Mouse (Mus musculus) kidney, embryonic 14.5 days (tissue): ENCODE data around the gene Slc6a19. TPM values are rescaled to one million over a fixed set of nuclear protein-coding genes. Genes with fewer than 3 reads are reported as not detected.
"Not testable (repeated sequence)": the region's sequence is repeated elsewhere in the genome, so short reads cannot be mapped to it uniquely, and the experiment has no call there.

ENCODE experiments used
- ATAC-seq: fragments of 200-750 bp; cut with Nextera tagmentation; 2 replicates; pipeline ENCODE4 v1.8.0; 2017; ENCODE audit warnings: moderate number of reproducible peaks, mild to moderate bottlenecking, moderate TSS enrichment, moderate library complexity; ENCODE audit not compliant: low FRiP score, low TSS enrichment
- H3K27ac ChIP-seq: fragments of 300-500 bp; sonication (generic); 2 replicates; pipeline ENCODE4 v1.5.1; 2014; ENCODE audit warnings: low read depth, mild to moderate bottlenecking, low read length, moderate library complexity, mixed read lengths
- H3K27me3 ChIP-seq: fragments of 300-500 bp; sonication (generic); 2 replicates; pipeline ENCODE4 v1.6.1; 2014; ENCODE audit warnings: mild to moderate bottlenecking, low read length; ENCODE audit not compliant: control insufficient read depth, insufficient read depth
- H3K36me3 ChIP-seq: fragments of 300-500 bp; sonication (generic); 2 replicates; pipeline ENCODE4 v1.6.1; 2014; ENCODE audit warnings: low read length, mixed read lengths; ENCODE audit not compliant: control insufficient read depth, insufficient read depth
- H3K4me1 ChIP-seq: fragments of 300-500 bp; sonication (generic); 2 replicates; pipeline ENCODE4 v1.6.1; 2014; ENCODE audit warnings: low read length, mixed read lengths; ENCODE audit not compliant: control insufficient read depth, insufficient read depth
- H3K4me2 ChIP-seq: fragments of 300-500 bp; sonication (generic); replicated peaks from 2 replicates; pipeline ENCODE4 v1.6.1; 2014; ENCODE audit warnings: low read depth, mild to moderate bottlenecking, low read length
- H3K4me3 ChIP-seq: fragments of 300-500 bp; sonication (generic); 2 replicates; pipeline ENCODE4 v1.5.1; 2014; ENCODE audit warnings: mild to moderate bottlenecking, low read length
- H3K9ac ChIP-seq: fragments of 300-500 bp; sonication (generic); 2 replicates; pipeline ENCODE4 v1.6.1; 2014; ENCODE audit warnings: low read depth, mild to moderate bottlenecking, low read length, moderate library complexity
- H3K9me3 ChIP-seq: fragments of 300-500 bp; sonication (generic); 2 replicates; pipeline ENCODE4 v1.6.1; 2016; ENCODE audit warnings: low read length; ENCODE audit not compliant: control insufficient read depth
- WGBS: fragments of 180-500 bp; shearing (Covaris S2); extraction: QIAGEN DNeasy Blood & Tissue Kit; methylation state at CpG from one replicate; pipeline ENCODE4 v1.1.7; 2014; 5-methylcytosine and 5-hydroxymethylcytosine counted together
- polyA plus RNA-seq: library from polyadenylated mRNA; unstranded; fragments of >200 nt; fragmentation: Nextera tagmentation; extraction: Ambion mirVana; gene quantifications from 2 replicates; pipeline ENCODE4 v1.2.1, GENCODE M21; 2014

The Slc6a19 gene
- polyA plus RNA-seq, 1 experiment from 2014 or later, result 0.92 TPM

DNA sequence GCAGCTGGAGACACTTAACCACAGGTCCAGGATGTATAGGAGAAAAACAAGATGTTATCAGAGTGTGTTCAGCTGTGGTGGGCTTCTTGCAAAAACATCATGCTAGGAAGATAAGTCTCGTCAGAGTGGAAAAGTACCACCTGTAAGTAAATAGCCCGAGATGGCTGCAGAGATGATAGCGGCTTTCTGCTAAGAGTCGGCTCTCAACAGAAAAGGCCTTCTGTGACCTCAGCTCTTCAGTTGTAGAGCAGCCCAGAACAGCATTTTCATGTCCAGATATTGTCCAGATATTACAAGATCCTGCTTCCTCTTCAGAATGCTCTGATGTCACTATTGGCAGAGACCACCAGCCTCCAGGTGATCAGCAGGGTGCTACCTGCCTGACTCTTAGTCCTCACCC lies 1.2 kb downstream of the Slc6a19 start:
- not testable (repeated sequence) for ATAC-seq
- WGBS, result 73% methylated on average over 4 of the region's 4 CpGs

DNA sequence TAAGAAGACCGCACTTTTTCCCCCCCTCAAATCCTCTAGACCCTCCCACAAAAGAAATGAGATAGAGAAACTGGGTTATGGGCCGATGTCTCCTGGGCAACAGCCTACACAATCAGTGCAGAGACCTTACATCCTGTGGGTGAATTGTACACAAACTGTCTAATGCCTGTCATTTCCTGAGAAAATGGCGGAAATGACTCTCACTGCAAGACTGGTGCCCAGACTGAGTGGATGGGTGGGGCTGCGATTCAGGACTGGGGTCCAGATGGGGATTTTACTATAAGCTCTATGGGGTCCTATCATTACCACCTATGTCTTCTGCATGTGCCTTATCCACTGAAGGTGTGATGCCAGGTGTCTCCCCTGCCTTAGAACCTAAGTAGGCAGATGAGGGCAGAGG lies 1.9 kb downstream of the Slc6a19 start:
- Histone ChIP-seq H3K36me3 (no peaks in the 10 kb centered on the region), H3K4me1 (no peaks in the 10 kb centered on the region), H3K9me3 (no peaks in the 10 kb centered on the region), H3K4me2 (no peak overlapping the region), H3K27me3 (no peaks in the 10 kb centered on the region), H3K27ac (no peak overlapping the region), H3K4me3 (no peak overlapping the region), H3K9ac (no peak overlapping the region)
- ATAC-seq, result no peak
- WGBS, result 86% methylated on average over 4 of the region's 4 CpGs

More for the DNA sequence above, 1.2 kb downstream of the Slc6a19 start:
- not testable (repeated sequence) for H3K4me2 ChIP-seq, H3K9me3 ChIP-seq, H3K36me3 ChIP-seq, H3K4me3 ChIP-seq, H3K9ac ChIP-seq, H3K27me3 ChIP-seq, H3K27ac ChIP-seq, H3K4me1 ChIP-seq

DNA sequence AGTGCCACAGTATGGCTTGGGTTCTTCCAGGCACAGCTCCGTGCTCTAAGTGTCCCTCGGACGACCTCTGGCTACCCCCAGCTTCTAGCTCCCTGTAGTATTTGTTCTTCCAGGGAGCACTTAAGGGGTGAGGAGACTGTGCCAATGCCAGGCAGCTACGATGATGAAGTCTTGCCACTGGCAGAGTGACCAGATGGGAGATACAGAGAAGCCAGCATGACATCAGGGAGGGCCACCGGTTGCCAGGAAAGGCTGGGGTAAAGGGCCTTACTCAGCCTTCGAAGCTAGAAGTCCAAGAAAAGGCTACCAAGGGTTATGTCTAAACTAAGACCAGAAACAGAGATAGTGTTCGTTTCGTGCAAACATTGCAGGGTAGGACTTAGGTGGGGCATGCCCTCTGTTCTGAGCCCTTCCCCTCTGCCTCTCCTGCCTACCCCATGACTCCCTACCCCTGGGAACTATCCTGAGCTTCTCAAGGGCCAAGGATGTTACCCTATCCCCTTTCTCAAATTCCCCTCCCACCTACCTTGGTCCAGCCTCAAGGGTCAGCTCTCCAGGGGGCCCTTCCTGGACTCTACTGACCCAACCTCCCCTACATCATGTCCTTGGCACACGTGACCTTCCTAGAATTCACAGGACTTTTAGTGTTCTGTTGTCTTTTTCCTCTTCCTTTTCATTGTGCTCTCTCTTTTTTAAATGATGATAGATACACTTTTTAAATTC lies 3.3 kb downstream of the Slc6a19 start:
- no peak for ATAC-seq
- Histone ChIP-seq H3K4me1 (no peaks in the 10 kb centered on the region), H3K9me3 (no peaks in the 10 kb centered on the region), H3K36me3 (no peaks in the 10 kb centered on the region), H3K27me3 (no peaks in the 10 kb centered on the region), H3K27ac (no peak overlapping the region), H3K4me2 (no peak overlapping the region), H3K4me3 (no peak overlapping the region), H3K9ac (no peak overlapping the region)
- 78% methylated on average over 9 of the region's 9 CpGs for WGBS

DNA sequence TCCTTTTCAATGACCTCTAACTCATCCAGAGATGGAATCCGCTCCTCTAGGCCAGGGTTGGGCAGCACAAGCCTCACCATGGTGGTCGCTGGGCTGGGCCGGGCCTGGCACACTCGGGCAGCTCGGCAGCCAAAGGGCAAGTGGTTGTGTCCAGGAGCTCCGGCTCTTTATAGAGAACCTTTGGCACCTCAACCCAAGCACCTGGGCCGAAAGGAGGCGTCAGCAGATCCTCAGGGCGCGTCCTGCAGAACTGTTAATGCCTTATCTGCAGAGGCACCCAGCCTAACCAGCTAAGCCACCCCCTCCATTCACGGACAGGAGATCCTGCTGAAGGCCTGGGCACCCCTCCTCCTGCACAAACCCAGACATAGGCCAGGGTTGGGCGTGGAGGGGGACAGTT lies 4.1 kb downstream of the Slc6a19 start:
- no peak for ATAC-seq
- H3K4me3 ChIP-seq, result no peak overlapping the region
- no peaks in the 10 kb centered on the region for H3K4me1 ChIP-seq
- no peaks in the 10 kb centered on the region for H3K27me3 ChIP-seq
- no peaks in the 10 kb centered on the region for H3K36me3 ChIP-seq
- H3K4me2 ChIP-seq, result no peak overlapping the region
- WGBS, result 90% methylated on average over 12 of the region's 12 CpGs
- H3K27ac ChIP-seq, result no peak overlapping the region
- H3K9ac ChIP-seq, result no peak overlapping the region
- H3K9me3 ChIP-seq, result no peaks in the 10 kb centered on the region

DNA sequence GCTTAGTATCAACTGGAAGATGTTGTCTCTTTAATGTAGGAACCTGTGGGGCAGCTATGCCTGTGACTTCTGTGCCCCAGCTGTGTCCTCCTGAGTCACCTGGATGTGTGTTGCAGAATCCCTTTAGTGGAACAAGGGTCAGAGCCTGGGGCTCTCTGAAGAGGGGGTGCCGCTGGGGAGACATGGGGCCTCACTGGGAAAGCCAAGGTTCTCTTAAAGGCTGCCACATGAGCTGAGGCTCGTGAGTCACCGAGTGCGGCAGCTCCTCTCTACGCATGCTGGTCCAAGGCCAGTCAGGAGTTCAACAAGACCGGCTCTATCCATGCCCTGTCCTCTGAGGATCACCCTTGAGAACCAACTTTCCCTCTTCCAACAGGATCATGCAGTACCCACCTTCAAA lies 5.0 kb downstream of the Slc6a19 start:
- Histone ChIP-seq H3K27ac (no peak overlapping the region), H3K4me3 (no peak overlapping the region), H3K36me3 (no peaks in the 10 kb centered on the region), H3K27me3 (no peaks in the 10 kb centered on the region), H3K9me3 (no peaks in the 10 kb centered on the region), H3K9ac (no peak overlapping the region), H3K4me1 (no peaks in the 10 kb centered on the region), H3K4me2 (no peak overlapping the region)
- WGBS, result 92% methylated on average over 6 of the region's 6 CpGs
- no peak for ATAC-seq

DNA sequence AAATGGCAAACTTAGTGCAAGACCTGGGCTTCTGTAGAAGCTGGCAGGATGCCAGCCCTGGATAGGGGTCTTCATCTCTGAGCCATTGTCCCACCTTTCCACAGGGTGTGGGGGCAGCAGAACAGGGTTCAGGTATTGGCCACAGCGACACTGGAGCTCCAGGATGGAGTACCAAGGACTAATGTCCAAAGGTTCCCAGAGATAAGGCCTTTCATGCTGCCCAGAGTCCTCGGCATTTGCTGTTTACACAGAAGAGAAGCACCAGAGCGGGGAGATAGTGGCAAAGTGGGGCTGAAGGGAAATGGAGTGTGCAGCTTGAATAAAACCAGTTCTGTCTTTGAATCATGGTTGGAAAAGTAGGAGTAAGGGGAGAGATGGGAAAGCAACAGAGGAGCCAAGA lies 8.1 kb downstream of the Slc6a19 start:
- Histone ChIP-seq H3K4me2 (no peak overlapping the region), H3K9ac (no peak overlapping the region), H3K9me3 (no peaks in the 10 kb centered on the region), H3K27me3 (no peaks in the 10 kb centered on the region), H3K27ac (no peak overlapping the region), H3K36me3 (no peaks in the 10 kb centered on the region), H3K4me1 (no peaks in the 10 kb centered on the region), H3K4me3 (no peak overlapping the region)
- WGBS, result 87% methylated on average over 3 of the region's 3 CpGs
- ATAC-seq, result no peak

DNA sequence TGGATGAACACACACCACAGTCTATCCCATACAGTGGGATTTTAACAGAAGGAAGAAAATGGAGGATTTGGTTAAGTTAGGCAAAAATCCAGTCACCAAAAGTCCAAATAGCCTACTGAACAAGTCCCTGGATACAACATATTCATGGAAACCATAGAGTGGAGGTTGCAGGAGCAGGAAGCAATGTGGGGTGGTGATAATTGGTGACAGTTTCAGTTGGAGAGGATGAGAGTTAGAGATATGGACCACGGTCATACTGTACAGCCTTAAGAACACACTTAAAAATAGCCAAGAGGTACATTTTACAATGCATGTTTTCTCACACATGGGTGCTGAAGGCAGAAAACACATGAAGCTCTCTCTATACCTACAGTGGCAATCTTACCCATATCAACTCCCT lies 9.7 kb downstream of the Slc6a19 start:
- no peak overlapping the region for H3K9ac ChIP-seq
- H3K4me2 ChIP-seq, result no peak overlapping the region
- H3K9me3 ChIP-seq, result no peaks in the 10 kb centered on the region
- no peaks in the 10 kb centered on the region for H3K27me3 ChIP-seq
- no peaks in the 10 kb centered on the region for H3K36me3 ChIP-seq
- ATAC-seq, result no peak
- no peaks in the 10 kb centered on the region for H3K4me1 ChIP-seq
- H3K4me3 ChIP-seq, result no peak overlapping the region
- no peak overlapping the region for H3K27ac ChIP-seq
- 83% methylated on average over 1 of the region's 1 CpGs for WGBS

DNA sequence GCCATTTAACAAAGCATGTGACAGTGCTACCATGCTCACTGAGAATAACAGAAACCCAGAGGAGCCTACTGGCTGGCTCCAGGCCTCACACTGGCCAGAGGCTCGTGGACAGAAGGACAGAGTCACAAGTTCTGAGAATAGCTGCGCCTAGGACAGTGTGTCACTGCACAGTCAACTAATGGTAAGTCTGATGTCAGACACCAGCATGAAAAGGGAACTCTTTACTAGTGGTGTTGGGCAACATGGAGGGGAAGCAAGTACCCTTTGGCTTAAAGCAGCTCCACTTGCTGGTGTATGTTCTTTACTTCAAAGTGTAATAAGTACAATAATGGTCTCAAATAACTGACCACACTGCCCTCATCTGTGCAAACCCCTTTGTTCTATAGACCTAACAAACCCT lies 11.3 kb downstream of the Slc6a19 start:
- Histone ChIP-seq H3K27me3 (no peaks in the 10 kb centered on the region), H3K27ac (no peak overlapping the region), H3K36me3 (no peaks in the 10 kb centered on the region), H3K4me1 (no peaks in the 10 kb centered on the region), H3K4me3 (no peak overlapping the region), H3K9ac (no peak overlapping the region), H3K9me3 (no peaks in the 10 kb centered on the region), H3K4me2 (no peak overlapping the region)
- WGBS, result 74% methylated on average over 2 of the region's 2 CpGs
- ATAC-seq, result no peak

DNA sequence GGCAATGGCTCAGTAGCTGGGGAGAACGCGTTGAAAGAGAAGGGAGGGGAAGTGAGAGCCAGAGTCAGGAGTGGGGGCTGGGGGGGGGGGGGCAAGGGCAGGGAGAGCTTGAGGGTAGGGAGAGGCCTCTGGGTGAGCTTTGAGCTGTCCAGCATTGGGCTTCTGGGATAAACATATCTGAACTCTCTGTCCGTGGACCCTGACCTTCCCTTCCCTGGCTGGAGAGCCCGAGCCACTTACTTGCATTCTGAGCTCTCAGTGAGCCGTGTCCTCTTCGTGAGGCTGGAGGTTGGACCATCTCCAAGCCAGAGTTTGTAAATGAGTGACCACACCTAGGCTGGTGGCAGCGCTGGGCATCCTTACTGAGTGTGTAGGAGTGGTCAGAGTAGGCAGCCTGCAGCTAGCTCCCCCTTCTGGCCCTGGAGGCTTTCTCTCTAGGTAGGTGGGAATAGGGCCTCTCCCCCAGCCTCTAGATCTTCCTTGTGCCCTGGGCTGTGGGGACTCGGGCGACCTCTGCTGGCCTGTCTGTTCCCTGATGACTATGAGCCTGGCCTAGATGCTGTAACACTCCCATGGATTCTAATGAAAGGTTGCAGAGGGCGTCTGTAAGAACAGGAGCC lies 12.3 kb downstream of the Slc6a19 start:
- WGBS, result 30% methylated on average over 10 of the region's 10 CpGs
- Histone ChIP-seq H3K27me3 (no peaks in the 10 kb centered on the region), H3K9ac (no peak overlapping the region), H3K4me3 (no peak overlapping the region), H3K9me3 (no peaks in the 10 kb centered on the region), H3K27ac (peak overlapping the region; percentile 57; the same call in 1 of the 2 replicates), H3K4me1 (no peaks in the 10 kb centered on the region), H3K4me2 (no peak overlapping the region), H3K36me3 (no peaks in the 10 kb centered on the region)
- peak; percentile 98 for ATAC-seq
